Mouse (Mus musculus) brain, embryonic 14.5 days (tissue): ENCODE results near the gene Tcp11l2.

Source experiments
- CTCF ChIP-seq: fragments of 200-500 bp; IDR thresholded peaks from 2 replicates; pipeline ENCODE4 v1.5.1; 2012; ENCODE audit warnings: inconsistent platforms, mild to moderate bottlenecking, moderate library complexity, borderline replicate concordance; ENCODE audit not compliant: insufficient read depth, insufficient read length; ENCODE audit errors: extremely low read depth
- POLR2A ChIP-seq: fragments of 200-500 bp; IDR thresholded peaks from 2 replicates; pipeline ENCODE4 v1.6.1; 2012; ENCODE audit warnings: mild to moderate bottlenecking, inconsistent platforms, borderline replicate concordance; ENCODE audit not compliant: poor library complexity, insufficient read depth, insufficient read length, severe bottlenecking; ENCODE audit errors: extremely low read depth

DNA sequence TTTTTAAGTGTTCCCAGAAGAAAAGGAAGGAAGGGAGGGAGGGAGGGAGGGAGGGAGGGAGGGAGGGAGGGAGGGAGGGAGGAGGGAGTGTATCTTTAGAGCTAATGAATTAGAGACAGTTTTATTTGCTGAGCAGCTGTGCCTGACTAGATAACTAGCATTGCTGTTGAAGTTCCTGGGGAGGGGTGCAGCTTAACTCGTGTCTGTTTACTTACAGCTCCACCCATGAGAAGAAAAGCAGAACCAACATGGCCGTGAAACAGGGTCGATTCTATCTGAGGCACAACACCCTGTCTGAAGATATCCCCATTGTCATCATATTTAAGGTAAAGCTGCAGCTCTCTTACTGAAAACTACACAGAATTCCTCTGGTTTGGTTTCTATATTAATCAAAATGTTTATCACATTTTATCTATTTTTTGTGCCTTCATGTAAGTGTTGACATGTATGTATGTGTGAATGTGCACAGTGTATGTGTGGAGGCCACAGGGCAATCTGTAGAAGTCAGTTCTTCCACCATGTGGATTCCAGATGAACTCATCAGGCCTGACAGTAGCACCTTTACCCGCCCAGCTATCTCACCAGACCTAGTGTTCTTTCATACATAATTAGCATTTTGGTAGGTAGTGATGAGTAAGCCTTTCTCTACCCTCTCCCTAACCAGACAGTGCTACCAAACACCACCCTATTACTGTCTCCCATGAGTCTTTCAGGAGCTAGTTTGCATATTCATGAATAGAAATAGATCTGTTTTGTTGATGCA is 63.3 kb downstream of the Tcp11l2 start:
- TF ChIP-seq CTCF (no peak), POLR2A (no peak)
